Mouse (Mus musculus) intestine, embryonic 16.5 days (tissue): Measurements from ENCODE around the gene Ppt1. TPM values are rescaled to one million over a fixed set of nuclear protein-coding genes. Genes with fewer than 3 reads are reported as not detected.

ENCODE experiments used
- ATAC-seq: fragments of 200-750 bp; cut with Nextera tagmentation; 2 replicates; pipeline ENCODE4 v1.8.0; 2017; ENCODE audit warnings: moderate TSS enrichment, moderate library complexity
- H3K27ac ChIP-seq: fragments of 300-500 bp; sonication (generic); 2 replicates; pipeline ENCODE4 v1.5.1; 2014; ENCODE audit warnings: mild to moderate bottlenecking, low read length
- H3K27me3 ChIP-seq: fragments of 300-500 bp; sonication (generic); replicated peaks from 2 replicates; pipeline ENCODE4 v1.6.1; 2014; ENCODE audit warnings: low read length, control low read depth, mixed read lengths; ENCODE audit not compliant: control insufficient read depth, insufficient read depth
- H3K36me3 ChIP-seq: fragments of 300-500 bp; sonication (generic); 2 replicates; pipeline ENCODE4 v1.6.1; 2014; ENCODE audit warnings: low read length, control low read depth; ENCODE audit not compliant: control insufficient read depth, insufficient read depth
- H3K4me1 ChIP-seq: fragments of 300-500 bp; sonication (generic); 2 replicates; pipeline ENCODE4 v1.6.1; 2014; ENCODE audit warnings: low read length, control low read depth, mixed read lengths; ENCODE audit not compliant: control insufficient read depth, insufficient read depth
- H3K4me2 ChIP-seq: fragments of 300-500 bp; sonication (generic); 2 replicates; pipeline ENCODE4 v1.6.1; 2014; ENCODE audit warnings: low read depth, low read length, control low read depth
- H3K4me3 ChIP-seq: fragments of 300-500 bp; sonication (generic); 2 replicates; pipeline ENCODE4 v1.5.1; 2014; ENCODE audit warnings: mild to moderate bottlenecking, low read length
- H3K9ac ChIP-seq: fragments of 300-500 bp; sonication (generic); 2 replicates; pipeline ENCODE4 v1.6.1; 2014; ENCODE audit warnings: low read depth, low read length
- H3K9me3 ChIP-seq: fragments of 300-500 bp; sonication (generic); 2 replicates; pipeline ENCODE4 v1.6.1; 2016; ENCODE audit warnings: low read length, control low read depth; ENCODE audit not compliant: control insufficient read depth
- WGBS: fragments of 180-500 bp; shearing (Covaris S2); extraction: QIAGEN DNeasy Blood & Tissue Kit; methylation state at CpG from one replicate; pipeline ENCODE4 v1.1.7; 2014; 5-methylcytosine and 5-hydroxymethylcytosine counted together
- polyA plus RNA-seq: library from polyadenylated mRNA; unstranded; fragments of >200 nt; fragmentation: Nextera tagmentation; extraction: Ambion mirVana; gene quantifications from 2 replicates; pipeline ENCODE4 v1.2.1, GENCODE M21; 2015

Gene Ppt1
- polyA plus RNA-seq, 1 experiment from 2014 or later: 79.3 TPM

DNA sequence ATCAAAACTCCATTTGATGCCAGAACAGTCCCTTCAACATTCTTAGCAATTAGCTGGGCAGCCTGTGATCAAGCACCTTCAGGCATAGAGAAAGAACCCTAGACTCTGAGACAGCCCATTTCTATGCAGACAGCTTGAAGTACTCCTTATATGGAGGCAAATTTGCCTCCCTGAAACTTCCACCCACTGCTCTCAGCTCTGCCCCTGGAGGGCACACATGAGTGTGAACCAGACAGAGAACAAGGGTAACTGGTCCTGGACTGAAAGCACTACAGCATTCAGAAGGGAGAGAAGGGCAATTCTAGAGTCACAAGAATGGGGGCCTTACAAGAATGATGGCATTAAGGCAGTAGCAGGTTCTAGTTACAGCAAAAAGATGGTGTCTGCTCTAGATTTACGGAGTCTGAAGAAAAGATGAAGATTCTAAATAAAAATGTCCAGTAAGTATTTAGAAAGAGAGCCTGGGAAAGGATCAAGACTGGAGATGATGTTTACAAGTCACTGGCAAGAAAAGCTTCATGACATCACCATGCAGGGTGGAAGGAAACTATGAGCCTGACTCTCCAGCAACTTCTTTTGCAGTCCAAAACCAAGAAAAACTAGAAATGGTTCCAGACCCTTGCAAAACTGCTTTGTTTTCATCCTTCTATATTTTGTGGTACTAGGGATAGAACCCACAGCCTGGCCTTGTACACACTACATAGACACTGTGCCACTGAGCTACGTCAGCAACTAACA lies 42.5 kb downstream of the Ppt1 start:
- Histone ChIP-seq H3K4me3 (no peak overlapping the region), H3K27ac (no peak overlapping the region), H3K9me3 (no peaks in the 10 kb centered on the region), H3K36me3 (no peaks in the 10 kb centered on the region), H3K9ac (no peak overlapping the region), H3K27me3 (no peaks in the 10 kb centered on the region), H3K4me1 (peaks cover 8% of the 10 kb centered on the region; the same call in 1 of the 2 replicates), H3K4me2 (no peak overlapping the region)
- ATAC-seq: 0 out of 2 replicates have a peak, but pooled peaks have one; percentile 7
- WGBS: 87% methylated on average over 2 of the region's 2 CpGs

DNA sequence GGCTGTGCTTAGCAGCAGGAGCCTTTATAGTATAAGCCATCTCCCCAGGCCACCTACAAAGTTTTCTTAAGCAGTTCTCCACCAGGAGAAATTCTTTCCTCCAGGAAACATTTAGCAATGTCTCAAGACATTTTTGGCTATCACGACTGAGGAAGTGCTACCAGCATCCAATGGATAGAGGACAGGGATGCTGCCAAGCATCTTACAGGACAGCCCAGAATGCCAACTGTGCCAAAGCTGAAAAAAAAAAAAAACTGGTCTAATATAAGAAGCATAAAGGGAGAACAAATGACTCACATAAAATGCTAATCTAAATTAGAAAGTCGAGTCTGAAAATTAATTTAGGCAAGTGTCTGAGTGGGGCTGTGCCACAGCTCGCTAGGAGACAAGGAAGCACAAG lies 46.5 kb downstream of the Ppt1 start:
- no peak overlapping the region for H3K4me3 ChIP-seq
- no peak overlapping the region for H3K9ac ChIP-seq
- whole genome bisulfite sequencing: 80% methylated on average over 3 of the region's 3 CpGs
- H3K27ac ChIP-seq: no peak overlapping the region
- no peaks in the 10 kb centered on the region for H3K27me3 ChIP-seq
- H3K4me1 ChIP-seq: peaks cover 20% of the 10 kb centered on the region
- H3K36me3 ChIP-seq: no peaks in the 10 kb centered on the region
- H3K4me2 ChIP-seq: no peak overlapping the region
- ATAC-seq: no peak
- H3K9me3 ChIP-seq: no peaks in the 10 kb centered on the region

DNA sequence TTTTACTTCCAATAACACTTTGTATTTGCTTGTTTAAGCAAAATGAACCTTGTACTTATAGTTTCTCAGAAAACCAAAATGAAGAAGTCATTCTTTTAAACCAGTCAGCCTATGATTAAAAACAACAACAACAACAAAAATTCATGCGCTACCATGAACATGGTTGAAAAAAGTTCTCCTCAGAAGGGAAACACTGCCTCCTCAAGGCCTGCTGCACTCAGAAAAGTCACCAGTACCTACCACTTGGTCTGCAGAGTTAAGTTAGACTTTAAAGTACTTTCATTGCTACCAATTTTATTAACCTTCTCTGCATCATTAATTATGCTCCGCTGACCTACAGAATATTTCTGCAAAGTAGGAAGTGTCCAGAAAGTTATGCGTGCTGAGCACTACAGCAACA lies 47.3 kb downstream of the Ppt1 start:
- H3K4me1 ChIP-seq: peaks cover 20% of the 10 kb centered on the region
- ATAC-seq: no peak
- H3K9me3 ChIP-seq: no peaks in the 10 kb centered on the region
- 91% methylated on average over 3 of the region's 3 CpGs for WGBS
- no peaks in the 10 kb centered on the region for H3K27me3 ChIP-seq
- H3K36me3 ChIP-seq: no peaks in the 10 kb centered on the region
- no peak overlapping the region for H3K4me3 ChIP-seq
- 0 out of 2 replicates have a peak overlapping the region, but pooled peaks have one; percentile 7 for H3K4me2 ChIP-seq
- peak overlapping the region; percentile 25; the same call in 1 of the 2 replicates for H3K9ac ChIP-seq
- no peak overlapping the region for H3K27ac ChIP-seq

GRCm38 (mm10) chr4:122884051-122884450 lies 48.0 kb downstream of the Ppt1 start:
- no peaks in the 10 kb centered on the region for H3K9me3 ChIP-seq
- WGBS: 44% methylated on average over 2 of the region's 2 CpGs
- no peak for ATAC-seq
- H3K4me1 ChIP-seq: peaks cover 20% of the 10 kb centered on the region
- peak overlapping the region; percentile 80 for H3K4me2 ChIP-seq
- peak overlapping the region; percentile 91; the same call in 1 of the 2 replicates for H3K9ac ChIP-seq
- peak overlapping the region; percentile 32; the same call in 1 of the 2 replicates for H3K27ac ChIP-seq
- H3K36me3 ChIP-seq: no peaks in the 10 kb centered on the region
- H3K27me3 ChIP-seq: no peaks in the 10 kb centered on the region
- peak overlapping the region; percentile 83 for H3K4me3 ChIP-seq

DNA sequence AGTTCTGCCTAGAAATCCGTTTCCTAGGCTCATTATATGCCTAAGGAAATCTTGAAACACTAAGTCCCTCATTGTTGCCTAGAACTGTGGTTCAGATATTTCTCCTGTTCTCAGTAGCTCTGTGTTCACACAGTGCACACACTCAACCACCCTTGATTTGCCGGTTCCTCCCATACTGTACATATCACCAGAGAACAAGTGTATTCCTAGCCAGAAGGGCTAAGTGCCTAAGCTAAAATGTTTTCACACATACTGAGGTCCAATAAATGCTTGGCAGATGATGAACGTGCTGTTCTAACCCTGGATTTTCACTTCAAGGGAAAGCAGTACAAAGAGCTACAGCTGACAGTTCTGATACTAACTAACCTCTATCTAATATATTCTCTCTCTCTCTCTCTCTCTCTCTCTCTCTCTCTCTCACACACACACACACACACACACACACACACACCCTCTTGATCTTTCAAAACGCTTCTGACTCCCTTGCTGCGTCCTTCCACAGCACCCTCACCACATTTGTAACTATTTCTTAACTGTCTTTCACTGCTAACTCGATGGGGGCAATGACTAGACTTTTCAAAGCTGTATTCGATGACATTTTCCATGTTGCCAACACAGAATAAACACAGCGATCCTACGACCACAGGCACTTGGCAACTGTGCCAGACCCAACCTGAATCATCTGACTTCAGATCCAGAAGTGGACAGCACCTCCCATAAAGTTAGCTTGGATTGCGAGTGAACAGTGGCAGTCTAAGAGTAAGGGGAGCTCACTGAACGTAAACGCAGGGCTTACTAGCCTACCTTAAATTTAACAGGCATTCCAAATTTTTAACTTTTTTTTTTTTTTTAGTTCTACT lies 48.7 kb downstream of the Ppt1 start:
- H3K9ac ChIP-seq: peak overlapping the region; percentile 91
- H3K4me3 ChIP-seq: peak overlapping the region; percentile 83
- H3K27ac ChIP-seq: peak overlapping the region; percentile 81; the same call in 1 of the 2 replicates
- peak overlapping the region; percentile 80 for H3K4me2 ChIP-seq
- no peaks in the 10 kb centered on the region for H3K36me3 ChIP-seq
- H3K9me3 ChIP-seq: no peaks in the 10 kb centered on the region
- H3K4me1 ChIP-seq: peaks cover 20% of the 10 kb centered on the region
- H3K27me3 ChIP-seq: no peaks in the 10 kb centered on the region
- no peak for ATAC-seq
- WGBS: 29% methylated on average over 12 of the region's 12 CpGs

GRCm38 (mm10) chr4:122885768-122886578 lies 49.9 kb downstream of the Ppt1 start, which contains the start of gene Cap1:
Cap1 (minus strand) TSS chr4:122886056.
- Histone ChIP-seq H3K27me3 (no peaks in the 10 kb centered on the region), H3K4me2 (peak within 1 kb of the TSS; percentile 88), H3K27ac (peak within 1 kb of the TSS; percentile 99), H3K4me3 (peak within 1 kb of the TSS; percentile 83), H3K9ac (peak within 1 kb of the TSS; percentile 91), H3K4me1 (peaks cover 17% of the 10 kb centered on the region), H3K9me3 (no peaks in the 10 kb centered on the region), H3K36me3 (no peaks in the 10 kb centered on the region)
- peak; percentile 97 for ATAC-seq
- 0% methylated on average over 49 of the region's 49 CpGs for WGBS

GRCm38 (mm10) chr4:122886579-122887254 lies 50.7 kb downstream of the Ppt1 start:
- 4% methylated on average over 19 of the region's 19 CpGs for WGBS
- Histone ChIP-seq H3K27me3 (no peaks in the 10 kb centered on the region), H3K4me3 (peak overlapping the region; percentile 83), H3K9ac (peak overlapping the region; percentile 86), H3K9me3 (no peaks in the 10 kb centered on the region), H3K4me2 (peak overlapping the region; percentile 88), H3K36me3 (no peaks in the 10 kb centered on the region), H3K4me1 (peaks cover 20% of the 10 kb centered on the region), H3K27ac (peak overlapping the region; percentile 99)
- no peak; the same call in 1 of the 2 replicates for ATAC-seq

DNA sequence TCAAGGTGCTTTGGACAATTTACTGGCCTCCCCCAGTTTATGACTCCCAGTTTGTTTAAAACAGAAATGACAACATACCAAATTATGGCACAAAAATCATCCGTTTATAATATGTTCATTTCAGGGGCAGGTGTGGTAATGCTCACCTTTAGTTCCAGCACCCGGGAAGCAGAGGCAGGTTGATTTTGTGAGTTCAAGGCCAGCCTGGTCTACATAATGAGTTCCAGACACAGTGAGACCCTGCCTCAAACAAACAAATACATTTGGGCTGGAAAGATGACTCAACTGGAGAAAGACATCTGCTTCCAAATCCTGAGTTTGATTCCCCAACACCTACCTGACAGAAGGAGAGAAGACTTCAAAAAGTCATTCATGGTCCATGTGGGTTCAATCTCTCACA lies 51.3 kb downstream of the Ppt1 start:
- H3K4me3 ChIP-seq: peak overlapping the region; percentile 83; the same call in 1 of the 2 replicates
- peaks cover 19% of the 10 kb centered on the region for H3K4me1 ChIP-seq
- H3K27me3 ChIP-seq: no peaks in the 10 kb centered on the region
- peak overlapping the region; percentile 88; the same call in 1 of the 2 replicates for H3K4me2 ChIP-seq
- ATAC-seq: no peak
- 59% methylated on average over 2 of the region's 2 CpGs for WGBS
- no peaks in the 10 kb centered on the region for H3K36me3 ChIP-seq
- H3K9ac ChIP-seq: peak overlapping the region; percentile 86; the same call in 1 of the 2 replicates
- H3K9me3 ChIP-seq: no peaks in the 10 kb centered on the region
- H3K27ac ChIP-seq: peak overlapping the region; percentile 99; the same call in 1 of the 2 replicates
